Mouse (Mus musculus) cerebellum, postnatal 10 days (tissue): ENCODE data around the gene Tmc2.

ENCODE experiments used
- DNase-seq, 2 experiments: peaks; one replicate each; pipeline ENCODE4 v3.0.0; 2021; ENCODE audit warnings: mixed read lengths in 2 of 2

The Tmc2 gene

GRCm38 (mm10) chr2:130260822-130261221 lies 65.8 kb downstream of the Tmc2 start:
- DNase-seq = no peak

DNA sequence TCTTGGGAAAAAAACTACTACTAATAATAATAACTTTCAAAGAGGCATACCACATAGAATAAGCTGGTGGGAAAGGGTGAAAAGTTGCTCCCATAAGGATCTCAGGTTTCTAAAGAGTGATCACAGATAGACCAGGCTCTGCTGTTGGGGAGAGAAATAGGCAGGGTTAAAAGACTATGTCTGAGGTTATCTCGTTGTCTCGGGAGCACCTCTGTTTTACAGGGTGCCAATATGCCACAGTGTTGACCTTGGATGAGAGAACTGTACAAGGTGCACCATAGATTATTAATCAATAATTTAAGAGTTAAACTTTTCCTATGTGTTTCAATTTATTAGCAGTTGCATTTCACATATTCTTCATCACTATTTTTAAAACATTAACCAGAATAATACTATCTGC lies 66.9 kb downstream of the Tmc2 start:
- no peak for DNase-seq

GRCm38 (mm10) chr2:130262398-130262797 lies 67.4 kb downstream of the Tmc2 start:
- DNase-seq = no peak

DNA sequence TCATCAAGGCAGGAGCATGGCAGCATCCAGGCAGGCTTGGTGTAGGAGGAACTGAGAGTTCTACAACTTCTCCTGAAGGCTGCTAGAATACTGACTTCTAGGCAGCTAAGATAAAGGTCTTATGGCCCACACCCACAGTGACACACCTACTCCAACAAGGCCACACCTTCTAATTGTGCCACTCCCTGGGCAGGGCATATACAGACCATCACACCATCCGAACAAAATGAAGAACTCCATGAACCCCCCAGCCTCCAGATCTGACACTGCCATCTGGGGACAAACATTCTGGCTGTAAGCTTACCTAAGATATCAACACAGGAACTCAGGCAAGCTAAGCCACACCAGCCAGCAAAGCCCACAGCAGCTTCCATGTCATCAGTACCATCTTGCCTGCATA lies 70.5 kb downstream of the Tmc2 start:
- DNase-seq = no peak

DNA sequence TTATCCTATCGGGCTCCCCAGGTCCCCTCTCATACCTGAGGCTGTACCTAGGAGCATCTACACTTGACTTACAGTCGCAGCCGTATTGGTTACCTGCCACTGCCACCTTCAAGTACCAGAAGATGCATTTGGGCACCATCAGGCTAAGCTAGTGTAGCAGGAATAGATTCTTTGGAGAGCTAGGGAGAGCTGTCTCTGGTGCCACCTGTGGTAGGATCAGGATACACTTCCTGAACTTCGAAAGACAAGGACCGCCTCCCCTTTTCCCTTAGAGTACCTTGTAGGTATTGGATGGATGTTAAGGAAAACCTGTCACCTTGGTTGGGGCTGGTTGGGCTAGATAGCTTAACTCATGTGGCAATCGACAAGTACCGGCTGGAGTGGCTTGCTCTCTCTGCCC lies 73.1 kb downstream of the Tmc2 start:
- no peak for DNase-seq

GRCm38 (mm10) chr2:130273732-130274131 lies 78.7 kb downstream of the Tmc2 start:
- DNase-seq = no peak

DNA sequence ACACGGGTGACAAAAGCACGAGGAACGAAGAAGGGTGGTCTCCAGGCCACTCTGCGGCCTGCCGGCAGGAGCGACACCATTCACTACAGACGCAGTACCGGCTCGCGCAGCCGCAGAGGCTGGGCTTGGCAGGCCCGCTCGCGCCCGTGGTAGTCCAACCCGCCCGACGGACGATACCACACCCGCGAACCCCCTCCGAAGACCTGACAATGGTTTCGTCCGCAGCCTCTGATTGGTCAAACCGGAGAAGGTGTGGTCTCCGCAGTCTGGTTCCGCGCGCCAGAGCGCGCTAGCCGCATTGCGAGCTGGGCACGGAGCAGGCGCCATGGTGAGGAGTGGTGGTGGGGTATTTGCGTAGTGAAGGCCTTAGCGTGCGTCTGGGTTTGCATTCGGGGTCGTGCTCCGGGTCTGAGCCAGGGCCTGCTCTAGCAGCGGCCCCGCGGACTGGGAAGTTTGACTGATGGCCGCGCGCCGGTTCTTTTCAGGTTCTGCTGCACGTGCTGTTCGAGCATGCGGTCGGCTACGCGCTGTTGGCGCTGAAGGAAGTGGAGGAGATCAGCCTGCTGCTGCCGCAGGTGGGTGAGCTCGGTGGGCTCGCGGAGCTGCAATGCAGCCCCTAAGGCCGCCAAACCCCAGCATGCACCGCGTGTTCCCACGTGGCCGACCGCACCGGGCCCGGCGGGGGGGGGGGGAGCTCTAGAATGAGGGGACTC lies 79.3 kb downstream of the Tmc2 start, which contains the start of gene Nop56:
Gene Nop56, plus strand, starts transcription at position 282 of the 713 bp plus-strand sequence.
- DNase-seq = peak; percentile 99

GRCm38 (mm10) chr2:130274862-130275261 lies 79.9 kb downstream of the Tmc2 start:
- DNase-seq = no peak

- DNase-seq = peak; percentile 76 to 82
These were observed 80.7 kb downstream of the Tmc2 start for GRCm38 (mm10) chr2:130275649-130276048.

DNA sequence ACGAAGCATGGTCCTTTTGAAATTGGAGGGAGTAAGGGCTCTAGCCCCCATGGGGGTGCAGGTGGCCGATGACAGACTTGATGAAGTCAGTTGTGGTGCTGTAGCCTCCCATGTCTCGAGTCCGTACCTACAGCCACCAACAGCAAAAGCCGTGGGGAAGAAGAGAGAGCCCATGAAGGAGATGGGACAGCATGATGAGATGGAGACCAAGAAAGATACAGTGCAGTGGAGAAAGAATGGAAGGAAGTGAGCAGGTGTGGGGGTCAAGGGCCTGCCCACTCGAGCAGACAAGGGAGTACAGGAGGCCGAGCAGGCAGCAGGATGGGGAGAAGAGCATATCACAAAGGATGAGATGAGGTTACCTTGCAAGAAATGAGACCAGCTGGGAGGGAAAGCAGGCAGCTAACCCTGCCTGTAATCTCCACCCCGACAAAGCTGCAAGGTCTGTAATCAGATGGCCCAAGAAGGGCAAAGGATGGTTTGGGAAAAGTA lies 84.7 kb downstream of the Tmc2 start:
- no peak for DNase-seq

GRCm38 (mm10) chr2:130280224-130280623 lies 85.2 kb downstream of the Tmc2 start:
- no peak for DNase-seq

- no peak for DNase-seq
These were observed 85.8 kb downstream of the Tmc2 start for GRCm38 (mm10) chr2:130280818-130281217.

DNA sequence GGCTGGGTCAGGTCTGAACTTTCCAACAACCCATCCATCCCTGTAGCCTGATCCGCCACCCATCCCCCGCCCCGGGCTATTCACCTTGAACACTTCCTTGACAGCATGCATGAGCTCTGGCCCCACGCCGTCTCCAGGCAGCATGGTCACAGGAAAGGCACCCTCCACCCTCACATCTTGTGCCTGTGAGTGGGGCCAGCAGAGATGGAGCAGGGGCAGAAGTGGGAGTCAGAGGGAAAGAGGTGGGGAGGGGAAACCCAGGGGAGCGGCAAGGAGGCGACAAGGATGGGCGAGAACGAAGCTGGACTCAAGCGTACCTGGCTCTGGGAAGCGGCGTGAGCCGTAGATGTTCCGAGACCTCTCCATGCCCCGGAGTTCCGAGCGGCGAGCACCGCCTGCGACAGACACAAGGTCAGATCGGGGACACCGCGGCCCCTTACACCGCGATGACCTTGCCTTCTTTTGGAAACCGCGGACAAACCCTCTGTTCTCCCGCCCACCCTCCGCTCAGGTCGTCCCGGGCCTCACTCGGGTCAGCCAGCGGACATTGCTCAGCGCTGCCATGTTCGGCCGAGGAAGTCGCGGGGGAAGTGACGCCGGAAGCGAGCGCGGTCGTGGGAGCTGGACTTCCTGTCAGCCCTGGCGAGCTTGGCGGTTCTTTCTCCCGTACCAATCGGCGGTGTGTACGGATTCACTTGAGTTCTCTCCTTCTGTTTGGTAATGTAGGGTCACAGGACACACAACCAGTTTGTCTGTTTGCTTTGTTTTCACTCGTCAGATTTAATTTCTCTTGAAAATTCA lies 89.1 kb downstream of the Tmc2 start, which contains the start of gene Idh3b:
Gene Idh3b, minus strand, starts transcription at position 694 of the 801 bp plus-strand sequence.
- DNase-seq = peak; percentile 95

GRCm38 (mm10) chr2:130289086-130289485 lies 94.1 kb downstream of the Tmc2 start:
- DNase-seq = no peak

DNA sequence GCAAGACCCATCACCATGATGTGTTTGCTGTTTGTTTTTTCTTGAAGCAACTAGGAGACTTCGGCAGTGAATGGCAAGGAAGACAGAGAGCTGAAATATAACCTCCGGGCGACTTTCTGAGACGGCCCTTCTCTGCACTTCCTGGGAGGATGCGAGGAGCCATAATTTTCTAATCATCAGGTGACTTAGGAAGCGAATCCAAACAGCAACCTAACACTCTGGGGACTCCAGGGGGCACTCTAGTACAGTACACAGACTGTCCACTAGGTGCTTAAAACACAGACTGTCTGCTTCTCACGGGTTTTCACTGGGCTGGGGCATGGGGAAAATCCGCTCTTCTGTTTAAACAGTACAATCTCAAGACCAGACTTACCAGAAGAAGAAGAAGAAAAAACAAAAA lies 96.4 kb downstream of the Tmc2 start:
- DNase-seq = peak; percentile 84 to 90

DNA sequence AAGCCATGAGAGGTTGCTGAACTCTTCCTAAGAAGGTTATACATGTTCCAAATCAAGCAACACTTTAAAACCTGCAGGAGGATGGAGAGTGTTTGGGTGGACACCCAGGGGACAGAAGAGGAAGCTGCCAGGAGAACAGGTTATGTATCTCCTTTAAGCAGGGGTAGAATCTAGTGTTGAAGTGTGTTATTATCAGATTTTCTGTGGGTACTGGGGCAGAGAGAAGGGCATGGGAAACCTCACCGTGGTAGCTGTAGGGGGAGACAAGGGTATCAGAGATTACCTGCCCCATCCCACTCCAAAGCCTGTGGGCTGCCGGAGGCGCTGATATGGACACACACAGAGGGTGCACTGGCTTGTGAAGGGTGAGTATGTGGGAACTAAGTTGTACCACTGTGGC lies 98.0 kb downstream of the Tmc2 start:
- no peak for DNase-seq

DNA sequence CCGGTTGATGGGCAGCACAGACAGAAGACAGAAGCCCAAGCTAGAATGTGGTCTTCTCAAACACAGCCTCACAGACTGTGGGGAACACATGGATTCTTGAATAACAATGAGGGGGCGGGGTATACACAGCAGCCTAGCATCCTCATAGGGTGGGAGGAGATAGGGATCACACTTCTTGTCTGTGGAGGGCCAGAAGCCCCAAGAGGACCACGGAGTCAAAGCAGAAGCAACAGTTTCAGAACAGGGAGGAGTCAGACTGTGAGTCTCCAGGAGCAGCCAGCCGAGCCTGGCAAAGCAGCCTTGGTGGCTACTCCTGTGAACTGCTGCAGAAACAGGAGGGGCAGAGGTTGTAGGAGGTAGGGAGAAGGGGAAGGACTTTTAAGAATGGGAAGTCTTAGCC lies 98.5 kb downstream of the Tmc2 start:
- no peak for DNase-seq

DNA sequence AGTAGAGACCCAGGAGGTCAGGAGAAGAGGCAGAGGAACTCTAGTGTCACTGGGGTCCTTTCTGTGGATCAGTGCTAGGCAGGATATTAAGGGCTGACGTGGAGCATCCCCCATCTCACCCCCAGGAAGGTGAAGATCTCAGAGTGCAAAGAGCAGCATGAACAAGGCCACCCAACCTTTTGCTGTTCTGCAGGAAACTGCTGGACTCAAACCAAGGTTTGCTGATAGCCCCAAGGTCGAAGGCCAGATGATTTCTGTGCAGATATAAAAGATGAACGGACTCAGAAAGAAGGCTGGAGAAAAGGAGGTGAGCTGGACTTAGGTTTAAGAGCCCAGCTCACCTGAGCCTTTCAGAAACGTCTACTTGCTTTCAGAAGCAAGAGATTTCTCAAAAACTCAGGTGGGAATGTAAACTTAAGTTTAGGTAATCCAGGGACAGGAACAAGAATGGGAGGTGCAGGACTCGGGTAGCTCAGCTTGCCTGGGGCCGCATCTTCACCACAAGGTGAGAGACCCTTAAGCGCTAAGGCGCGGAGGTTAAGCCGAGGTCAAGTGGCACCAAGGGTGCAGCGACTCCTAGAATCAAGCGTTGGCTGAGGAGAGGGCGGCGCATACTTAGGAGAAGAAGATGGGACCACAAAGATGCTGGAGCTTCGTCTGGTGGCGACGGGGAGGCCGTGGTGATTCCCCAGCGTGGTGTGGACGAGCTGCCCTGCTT lies 99.4 kb downstream of the Tmc2 start:
- DNase-seq = no peak

GRCm38 (mm10) chr2:130294936-130295277 lies 99.9 kb downstream of the Tmc2 start, which contains the start of gene Ebf4:
TSS of gene Ebf4 (plus strand) at chr2:130295169.
- DNase-seq = peak; percentile 80 to 86

GRCm38 (mm10) chr2:130295331-130296133 lies 100.5 kb downstream of the Tmc2 start:
- DNase-seq = peak; percentile 65 to 66

DNA sequence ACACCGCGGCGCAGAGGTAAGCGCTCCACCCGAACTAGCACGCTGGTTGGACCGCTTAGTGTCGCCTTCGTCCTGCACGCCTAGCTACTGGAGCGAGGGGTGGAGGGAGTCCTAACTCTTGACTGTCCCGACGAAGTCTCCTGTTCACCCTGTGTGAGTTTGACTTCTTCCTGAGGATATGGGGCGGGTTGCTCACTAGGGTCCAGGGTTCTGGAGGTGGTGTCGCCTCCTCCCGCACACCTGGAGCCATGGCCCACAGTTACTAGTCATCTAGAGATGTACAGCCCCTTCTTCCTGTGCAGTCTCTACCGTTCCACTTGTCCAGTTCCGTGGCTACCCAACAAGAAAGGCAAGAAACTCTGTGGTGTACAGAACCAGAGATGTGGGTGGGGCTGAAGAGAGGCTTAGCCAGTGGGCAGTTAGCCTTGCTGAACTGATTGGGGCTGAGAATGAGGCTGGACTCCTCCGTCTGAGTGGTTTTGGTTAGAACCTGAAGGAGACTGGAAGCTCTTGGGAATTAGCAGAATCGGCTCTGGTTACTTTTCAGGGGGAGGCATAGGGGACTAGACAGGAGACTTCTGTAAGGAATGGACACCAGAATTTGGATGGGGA lies 101.2 kb downstream of the Tmc2 start:
- peak in 1 of 2 experiments; percentile 26 for DNase-seq

DNA sequence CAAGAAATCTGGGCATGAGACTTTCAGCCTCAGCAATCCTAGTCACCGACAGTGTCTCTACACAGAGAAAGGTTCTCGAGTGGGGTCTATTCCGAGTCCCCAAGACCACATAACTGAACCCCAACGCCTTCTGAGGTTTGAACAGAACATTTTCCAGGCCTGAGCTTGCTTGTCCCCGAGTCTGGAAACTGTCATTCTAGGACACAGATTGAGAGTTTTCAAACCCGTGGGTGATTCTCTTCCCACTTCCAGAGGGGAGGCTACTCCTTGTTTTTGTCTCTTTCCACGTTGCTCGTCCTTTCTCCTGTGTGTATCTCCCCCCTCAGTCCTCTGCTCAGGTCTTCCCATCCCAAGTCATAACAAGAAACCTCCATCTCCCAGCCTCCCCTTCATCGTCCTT lies 102.6 kb downstream of the Tmc2 start:
- no peak for DNase-seq
